Mouse (Mus musculus): ENCODE results near the gene Trhr2. TPM values are rescaled to one million over a fixed set of nuclear protein-coding genes. Genes with fewer than 3 reads are reported as not detected.
A peak's percentile ranks its signal among the peaks of the same experiment; 100 is the strongest.

Gene Trhr2
- polyA plus RNA-seq, 1 experiment from 2014 or later: not detected

DNA sequence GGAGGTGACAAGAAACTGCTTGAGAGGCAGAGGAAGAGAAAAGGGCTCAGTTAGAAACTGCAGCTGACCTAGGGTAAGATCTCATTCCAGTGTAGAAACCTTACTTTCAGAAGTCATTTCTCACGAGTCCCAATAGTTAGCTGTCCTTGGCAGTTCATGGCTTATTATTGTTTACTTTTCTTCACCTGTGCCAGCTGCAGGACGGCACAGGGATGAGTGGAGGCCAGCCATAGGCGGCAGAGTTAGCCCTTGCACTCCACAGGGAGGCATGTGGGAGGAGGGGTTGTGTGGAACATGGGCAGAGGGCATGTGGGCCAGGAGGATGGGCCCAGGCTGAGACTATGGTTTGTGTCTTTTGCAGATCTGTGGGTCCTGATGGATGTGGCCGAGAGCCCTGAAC lies 22.5 kb upstream of the Trhr2 start:
- Histone ChIP-seq H3K4me3 (ENCODE audit: low read depth, low read length) (no peak overlapping the region), H3K9ac (ENCODE audit: low read depth, low read length) (no peak overlapping the region), H3K36me3 (ENCODE audit: control insufficient read depth, insufficient read depth, low read length) (peaks cover 38% of the 10 kb centered on the region), H3K27me3 (ENCODE audit: control insufficient read depth, insufficient read depth, low read length) (no peaks in the 10 kb centered on the region), H3K9me3 (replicated peaks; ENCODE audit: control insufficient read depth, low read length) (no peaks in the 10 kb centered on the region), H3K4me1 (ENCODE audit: control insufficient read depth, insufficient read depth, low read length) (peaks cover under 1% of the 10 kb centered on the region; the same call in 1 of the 2 replicates), H3K4me2 (no peak overlapping the region), H3K27ac (ENCODE audit: low read depth, low read length) (no peak overlapping the region)
- WGBS (ENCODE audit: insufficient replicate concordance): 81% methylated on average over 4 of the region's 4 CpGs
- no peak for ATAC-seq (replicated peaks; ENCODE audit: insufficient number of reproducible peaks, low FRiP score, low TSS enrichment)

DNA sequence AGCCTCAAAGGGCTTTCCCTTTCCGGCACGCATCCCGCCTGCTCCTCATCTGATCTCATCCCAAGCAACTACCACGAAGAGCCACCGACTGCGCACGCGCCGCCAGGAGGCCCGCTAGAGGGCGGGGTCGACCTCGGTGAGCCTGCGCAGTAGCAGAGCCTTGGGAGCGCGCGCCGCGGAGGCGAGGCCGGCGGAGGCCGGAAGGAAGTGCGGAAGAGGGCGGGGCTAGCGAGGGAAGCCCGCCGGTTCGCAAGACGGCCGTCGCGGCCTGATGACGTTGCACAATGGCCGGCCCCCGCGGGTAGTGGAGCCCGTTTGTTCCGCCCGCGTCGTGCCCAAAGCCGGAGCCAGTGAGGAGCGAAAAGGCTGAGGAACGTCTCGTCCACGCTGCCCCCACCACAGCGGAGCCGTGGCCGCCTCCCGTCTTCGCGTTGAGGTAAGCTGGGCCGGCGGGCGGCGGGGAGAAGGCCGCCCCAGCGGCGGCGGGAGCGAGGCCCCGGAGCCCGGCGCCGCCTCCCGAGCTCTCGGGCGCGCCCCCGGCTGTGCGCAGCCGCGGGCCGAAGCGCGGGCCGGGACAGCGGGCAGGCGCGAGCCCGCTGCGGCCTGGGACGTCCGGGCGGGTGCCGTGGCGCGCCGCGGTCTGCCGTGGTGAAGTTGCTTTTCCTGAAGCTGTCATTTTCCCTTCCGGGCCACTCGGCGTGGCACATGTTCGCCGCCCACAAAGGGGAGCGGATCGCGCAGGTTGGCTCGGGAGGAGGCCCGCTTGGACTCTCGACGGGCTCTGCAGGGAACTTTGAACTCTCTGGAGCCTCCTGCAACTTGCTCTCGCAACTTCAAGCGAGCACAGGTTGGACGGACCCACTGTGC lies 16.1 kb upstream of the Trhr2 start, which contains the start of gene Zc3h18:
Gene Zc3h18 (plus strand): TSS at position 245 of the 867 bp plus-strand sequence.
- peak within 1 kb of the TSS; percentile 96 for H3K27ac ChIP-seq (ENCODE audit: low read depth, low read length)
- peak; percentile 88 for ATAC-seq (replicated peaks; ENCODE audit: insufficient number of reproducible peaks, low FRiP score, low TSS enrichment)
- WGBS (ENCODE audit: insufficient replicate concordance): under 1% methylated on average over 94 of the region's 107 CpGs
- H3K9ac ChIP-seq (ENCODE audit: low read depth, low read length): peak within 1 kb of the TSS; percentile 94
- H3K36me3 ChIP-seq (ENCODE audit: control insufficient read depth, insufficient read depth, low read length): peaks cover 3% of the 10 kb centered on the region; the same call in 1 of the 2 replicates
- H3K4me2 ChIP-seq: peak within 1 kb of the TSS; percentile 88
- no peaks in the 10 kb centered on the region for H3K27me3 ChIP-seq (ENCODE audit: control insufficient read depth, insufficient read depth, low read length)
- peak within 1 kb of the TSS; percentile 90 for H3K4me3 ChIP-seq (ENCODE audit: low read depth, low read length)
- H3K4me1 ChIP-seq (ENCODE audit: control insufficient read depth, insufficient read depth, low read length): peaks cover 13% of the 10 kb centered on the region
- H3K9me3 ChIP-seq (replicated peaks; ENCODE audit: control insufficient read depth, low read length): no peaks in the 10 kb centered on the region

DNA sequence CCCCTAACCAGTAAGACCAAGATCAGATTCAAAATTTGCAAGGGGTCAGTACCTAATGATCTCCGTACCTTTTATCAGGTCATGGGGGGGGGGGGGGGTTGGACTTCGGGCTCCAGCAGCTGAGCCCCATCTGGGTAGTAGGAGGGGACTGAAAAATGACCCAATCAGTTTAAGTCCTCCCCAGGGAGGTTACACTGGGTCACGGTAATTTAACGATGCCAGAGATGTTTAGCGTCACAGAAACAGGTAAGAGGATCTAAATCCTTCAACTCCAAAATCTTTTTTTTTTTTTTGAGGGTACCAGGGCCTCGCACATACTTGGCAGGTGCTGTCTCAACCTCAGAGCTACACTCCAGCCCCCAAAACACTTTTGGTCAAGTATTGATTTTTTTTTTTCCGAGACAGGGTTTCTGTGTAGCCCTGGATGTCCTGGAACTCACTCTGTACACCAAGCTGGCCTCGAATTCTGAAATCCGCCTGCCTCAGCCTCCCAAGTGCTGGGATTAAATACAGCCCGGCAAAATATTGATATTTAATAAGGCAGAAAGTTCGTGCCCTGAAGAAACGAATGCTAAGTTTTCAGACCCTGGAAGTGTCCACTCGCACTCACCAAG lies 15.3 kb upstream of the Trhr2 start:
- no peaks in the 10 kb centered on the region for H3K27me3 ChIP-seq (ENCODE audit: control insufficient read depth, insufficient read depth, low read length)
- peaks cover 13% of the 10 kb centered on the region for H3K4me1 ChIP-seq (ENCODE audit: control insufficient read depth, insufficient read depth, low read length)
- no peaks in the 10 kb centered on the region for H3K9me3 ChIP-seq (replicated peaks; ENCODE audit: control insufficient read depth, low read length)
- peak overlapping the region; percentile 72 for H3K4me2 ChIP-seq
- H3K27ac ChIP-seq (ENCODE audit: low read depth, low read length): no peak overlapping the region
- ATAC-seq (replicated peaks; ENCODE audit: insufficient number of reproducible peaks, low FRiP score, low TSS enrichment): 0 out of 2 replicates have a peak, but pooled peaks have one; percentile 2
- WGBS (ENCODE audit: insufficient replicate concordance): 24% methylated on average over 13 of the region's 13 CpGs
- H3K36me3 ChIP-seq (ENCODE audit: control insufficient read depth, insufficient read depth, low read length): peaks cover 1% of the 10 kb centered on the region; the same call in 1 of the 2 replicates
- peak overlapping the region; percentile 90 for H3K4me3 ChIP-seq (ENCODE audit: low read depth, low read length)
- peak overlapping the region; percentile 94; the same call in 1 of the 2 replicates for H3K9ac ChIP-seq (ENCODE audit: low read depth, low read length)

DNA sequence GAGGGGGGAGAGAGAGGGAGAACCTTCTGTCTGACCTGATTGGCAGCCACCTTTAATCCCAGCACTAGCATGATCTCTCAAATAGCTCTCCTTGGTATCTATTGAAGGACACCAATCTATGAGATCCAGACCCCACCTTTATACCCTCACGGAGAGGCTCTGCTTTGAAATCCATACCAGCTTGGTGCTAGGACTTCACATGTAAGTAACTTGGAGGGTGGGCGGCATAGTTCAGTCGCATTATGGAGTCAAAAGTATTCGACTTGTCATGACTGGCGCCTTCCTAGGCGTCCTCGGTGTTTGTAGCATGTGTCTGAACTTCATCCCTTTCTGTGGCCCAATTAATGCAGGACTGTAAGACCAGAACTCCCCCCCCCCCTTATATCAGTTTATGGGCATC lies 14.8 kb upstream of the Trhr2 start:
- no peaks in the 10 kb centered on the region for H3K9me3 ChIP-seq (replicated peaks; ENCODE audit: control insufficient read depth, low read length)
- H3K9ac ChIP-seq (ENCODE audit: low read depth, low read length): 0 out of 2 replicates have a peak overlapping the region, but pooled peaks have one; percentile 94
- H3K4me3 ChIP-seq (ENCODE audit: low read depth, low read length): no peak overlapping the region; the same call in 1 of the 2 replicates
- no peak overlapping the region for H3K27ac ChIP-seq (ENCODE audit: low read depth, low read length)
- peak overlapping the region; percentile 72 for H3K4me2 ChIP-seq
- WGBS (ENCODE audit: insufficient replicate concordance): 95% methylated on average over 7 of the region's 7 CpGs
- H3K4me1 ChIP-seq (ENCODE audit: control insufficient read depth, insufficient read depth, low read length): peaks cover 13% of the 10 kb centered on the region
- no peaks in the 10 kb centered on the region for H3K27me3 ChIP-seq (ENCODE audit: control insufficient read depth, insufficient read depth, low read length)
- ATAC-seq (replicated peaks; ENCODE audit: insufficient number of reproducible peaks, low FRiP score, low TSS enrichment): no peak
- H3K36me3 ChIP-seq (ENCODE audit: control insufficient read depth, insufficient read depth, low read length): no peaks in the 10 kb centered on the region; the same call in 1 of the 2 replicates

DNA sequence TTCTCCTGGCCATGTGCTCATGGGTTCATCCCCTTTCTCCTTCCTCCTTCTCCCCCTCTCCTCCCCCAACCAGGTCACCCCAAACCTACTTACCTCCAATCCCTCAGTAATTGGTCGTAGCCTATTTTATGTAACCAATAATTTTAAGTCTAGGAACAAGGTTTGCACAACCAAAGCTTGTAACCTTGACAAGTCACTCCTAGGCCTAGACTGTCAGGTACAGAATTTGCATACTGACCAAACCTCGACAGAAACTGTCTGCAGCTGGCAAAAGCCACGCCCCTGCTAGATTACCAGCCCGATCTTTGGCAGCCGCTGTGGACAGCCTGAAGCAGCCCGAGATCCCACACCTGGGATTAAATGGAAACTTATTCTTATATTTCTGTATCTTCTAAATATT lies 11.2 kb upstream of the Trhr2 start:
- no peak for ATAC-seq (replicated peaks; ENCODE audit: insufficient number of reproducible peaks, low FRiP score, low TSS enrichment)
- H3K27me3 ChIP-seq (ENCODE audit: control insufficient read depth, insufficient read depth, low read length): no peaks in the 10 kb centered on the region
- H3K36me3 ChIP-seq (ENCODE audit: control insufficient read depth, insufficient read depth, low read length): no peaks in the 10 kb centered on the region
- 67% methylated on average over 6 of the region's 6 CpGs for WGBS (ENCODE audit: insufficient replicate concordance)
- H3K4me1 ChIP-seq (ENCODE audit: control insufficient read depth, insufficient read depth, low read length): peaks cover 11% of the 10 kb centered on the region; the same call in 1 of the 2 replicates
- no peak overlapping the region for H3K4me2 ChIP-seq
- H3K4me3 ChIP-seq (ENCODE audit: low read depth, low read length): no peak overlapping the region
- H3K27ac ChIP-seq (ENCODE audit: low read depth, low read length): no peak overlapping the region
- H3K9ac ChIP-seq (ENCODE audit: low read depth, low read length): no peak overlapping the region
- no peaks in the 10 kb centered on the region for H3K9me3 ChIP-seq (replicated peaks; ENCODE audit: control insufficient read depth, low read length)

DNA sequence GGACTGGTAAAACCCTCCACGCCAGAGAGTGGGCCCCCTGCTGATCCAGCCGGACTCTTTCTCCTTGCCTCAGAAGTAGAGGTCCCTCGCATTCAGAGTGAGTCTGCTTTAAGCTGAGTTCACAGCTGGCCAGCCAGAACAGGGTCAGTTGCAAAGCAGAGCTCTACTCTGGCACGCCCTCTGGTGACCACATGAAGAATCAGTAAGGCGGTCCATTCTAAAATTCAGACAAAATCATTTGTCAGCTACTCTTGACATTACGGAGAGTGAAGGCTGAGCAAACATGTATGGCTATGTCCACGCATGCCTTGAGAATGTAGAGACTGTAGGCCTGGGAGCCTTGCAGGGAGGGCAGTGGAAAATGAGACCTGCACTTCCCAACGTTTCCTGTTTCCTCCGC lies 9.1 kb upstream of the Trhr2 start:
- ATAC-seq (replicated peaks; ENCODE audit: insufficient number of reproducible peaks, low FRiP score, low TSS enrichment): peak; percentile 44; the same call in 1 of the 2 replicates
- Histone ChIP-seq H3K27me3 (ENCODE audit: control insufficient read depth, insufficient read depth, low read length) (no peaks in the 10 kb centered on the region), H3K9me3 (replicated peaks; ENCODE audit: control insufficient read depth, low read length) (no peaks in the 10 kb centered on the region), H3K4me2 (no peak overlapping the region), H3K27ac (ENCODE audit: low read depth, low read length) (no peak overlapping the region), H3K9ac (ENCODE audit: low read depth, low read length) (peak overlapping the region; percentile 5; the same call in 1 of the 2 replicates), H3K4me3 (ENCODE audit: low read depth, low read length) (no peak overlapping the region), H3K4me1 (ENCODE audit: control insufficient read depth, insufficient read depth, low read length) (peaks cover 8% of the 10 kb centered on the region; the same call in 1 of the 2 replicates), H3K36me3 (ENCODE audit: control insufficient read depth, insufficient read depth, low read length) (no peaks in the 10 kb centered on the region)
- 10% methylated on average over 9 of the region's 9 CpGs for WGBS (ENCODE audit: insufficient replicate concordance)

DNA sequence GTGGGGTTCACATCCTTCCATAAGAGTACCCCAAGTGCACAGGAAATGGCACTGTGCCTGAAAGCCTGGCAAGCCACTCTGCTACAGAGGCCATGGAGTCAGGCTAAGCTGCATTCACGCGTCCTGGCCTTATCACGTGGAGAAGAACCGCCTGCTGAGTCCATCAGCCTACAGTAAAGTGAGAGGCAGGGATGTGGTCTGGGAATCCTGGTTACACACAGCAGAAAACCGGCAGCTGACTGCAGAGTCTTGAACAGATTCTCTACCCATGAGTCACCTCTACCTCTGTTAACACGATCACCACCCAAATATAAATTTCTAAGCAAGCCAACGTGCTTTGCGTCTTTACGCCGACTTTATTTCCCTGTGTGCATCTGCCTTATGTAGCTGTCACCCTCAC lies 7.9 kb upstream of the Trhr2 start:
- H3K9me3 ChIP-seq (replicated peaks; ENCODE audit: control insufficient read depth, low read length): no peaks in the 10 kb centered on the region
- H3K4me3 ChIP-seq (ENCODE audit: low read depth, low read length): no peak overlapping the region
- H3K27ac ChIP-seq (ENCODE audit: low read depth, low read length): no peak overlapping the region
- peaks cover 8% of the 10 kb centered on the region; the same call in 1 of the 2 replicates for H3K4me1 ChIP-seq (ENCODE audit: control insufficient read depth, insufficient read depth, low read length)
- no peaks in the 10 kb centered on the region for H3K36me3 ChIP-seq (ENCODE audit: control insufficient read depth, insufficient read depth, low read length)
- 48% methylated on average over 10 of the region's 10 CpGs for WGBS (ENCODE audit: insufficient replicate concordance)
- no peak overlapping the region for H3K9ac ChIP-seq (ENCODE audit: low read depth, low read length)
- no peaks in the 10 kb centered on the region for H3K27me3 ChIP-seq (ENCODE audit: control insufficient read depth, insufficient read depth, low read length)
- H3K4me2 ChIP-seq: no peak overlapping the region
- ATAC-seq (replicated peaks; ENCODE audit: insufficient number of reproducible peaks, low FRiP score, low TSS enrichment): no peak

DNA sequence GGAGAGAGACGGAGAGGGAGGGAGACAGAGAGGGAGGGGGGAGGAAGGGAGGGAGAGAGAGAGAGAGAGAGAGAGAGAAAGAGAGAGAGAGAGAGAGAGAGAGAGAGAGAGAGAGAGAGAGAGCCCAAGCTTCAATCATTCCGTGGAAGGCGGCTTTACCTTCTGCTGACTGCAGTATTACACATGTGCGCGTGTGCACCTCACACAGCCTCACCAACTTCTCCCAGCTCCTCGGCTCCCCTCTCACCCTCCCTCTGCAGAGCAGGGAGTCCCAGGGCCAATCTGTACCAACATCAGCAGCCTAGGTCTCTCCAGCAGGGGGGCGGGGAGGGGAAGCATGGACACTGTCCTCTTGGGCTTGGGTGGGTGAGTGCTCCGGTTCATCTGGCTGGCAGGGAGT lies 2.4 kb upstream of the Trhr2 start:
- no peaks in the 10 kb centered on the region for H3K9me3 ChIP-seq (replicated peaks; ENCODE audit: control insufficient read depth, low read length)
- no peak for ATAC-seq (replicated peaks; ENCODE audit: insufficient number of reproducible peaks, low FRiP score, low TSS enrichment)
- no peak overlapping the region for H3K4me3 ChIP-seq (ENCODE audit: low read depth, low read length)
- no peak overlapping the region for H3K4me2 ChIP-seq
- H3K9ac ChIP-seq (ENCODE audit: low read depth, low read length): no peak overlapping the region
- WGBS (ENCODE audit: insufficient replicate concordance): 41% methylated on average over 8 of the region's 8 CpGs
- H3K36me3 ChIP-seq (ENCODE audit: control insufficient read depth, insufficient read depth, low read length): no peaks in the 10 kb centered on the region
- H3K27ac ChIP-seq (ENCODE audit: low read depth, low read length): no peak overlapping the region
- peaks cover 10% of the 10 kb centered on the region for H3K27me3 ChIP-seq (ENCODE audit: control insufficient read depth, insufficient read depth, low read length)
- H3K4me1 ChIP-seq (ENCODE audit: control insufficient read depth, insufficient read depth, low read length): no peaks in the 10 kb centered on the region

Measured in heart, embryonic 11.5 days (tissue).